Mouse (Mus musculus) kidney, adult 9 months (tissue): ENCODE measurements around the gene Zfp14.
A peak's percentile ranks its signal among the peaks of the same experiment; 100 is the strongest.

Experiments
- DNase-seq: peaks from one replicate; pipeline ENCODE4 v3.0.0; 2022

Zfp14 gene

DNA sequence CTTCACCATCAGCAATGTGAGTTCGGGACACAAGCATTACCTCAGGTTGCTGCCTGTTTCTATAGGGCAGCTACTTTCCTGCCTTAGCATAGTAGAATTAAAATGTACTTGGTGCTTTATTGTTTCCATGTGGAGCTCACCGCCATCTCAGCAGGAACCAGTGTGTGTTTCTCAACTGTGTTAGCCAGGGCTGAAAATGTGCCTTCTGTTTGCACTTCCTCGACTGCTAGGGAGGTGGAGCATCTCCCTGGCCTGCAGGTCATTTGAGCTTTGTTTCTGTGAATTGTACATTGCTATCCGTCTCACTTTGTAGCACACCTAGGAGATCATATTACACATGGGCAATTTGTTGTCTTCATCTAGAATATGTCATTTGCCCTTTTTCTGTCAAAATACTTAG is 23.8 kb downstream of the Zfp14 start:
- DNase-seq, result no peak

DNA sequence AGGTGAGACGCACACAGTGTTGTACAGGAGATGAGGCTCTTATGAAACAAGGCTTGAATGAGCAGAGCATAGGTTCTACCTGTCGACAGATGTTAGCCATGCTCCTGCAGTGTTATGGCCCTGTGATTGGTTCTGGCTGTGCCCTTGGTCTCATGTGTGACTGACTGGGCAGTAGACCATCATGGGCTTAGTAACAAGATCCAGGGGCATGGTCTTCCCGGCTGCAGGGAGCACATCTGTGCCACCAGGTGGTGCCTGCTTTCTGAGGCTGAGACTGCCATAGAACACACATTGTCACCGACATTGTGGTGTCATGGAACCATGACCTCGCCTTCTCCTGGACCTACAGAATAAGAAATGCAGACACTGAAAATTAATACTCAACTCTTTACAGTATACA is 25.8 kb downstream of the Zfp14 start:
- no peak for DNase-seq

DNA sequence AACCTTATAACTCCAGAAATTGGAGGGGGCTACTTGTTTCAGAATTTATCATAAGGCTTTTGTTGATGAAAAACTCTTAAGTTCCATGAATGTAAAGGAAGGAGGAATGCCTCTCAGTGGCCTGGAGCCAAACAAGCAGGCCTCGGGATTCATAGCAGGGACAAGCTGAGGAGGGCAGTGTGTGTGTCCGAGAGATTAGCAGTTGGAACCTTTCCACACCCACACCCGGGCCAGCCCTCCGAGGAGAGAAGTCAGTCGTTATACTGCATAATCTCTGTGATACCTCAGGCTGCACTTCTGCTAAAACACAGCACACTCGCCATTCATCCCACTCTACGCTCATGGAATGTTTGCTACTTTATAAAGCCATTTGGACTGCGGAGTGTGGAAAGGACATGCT is 27.4 kb downstream of the Zfp14 start:
- no peak for DNase-seq

DNA sequence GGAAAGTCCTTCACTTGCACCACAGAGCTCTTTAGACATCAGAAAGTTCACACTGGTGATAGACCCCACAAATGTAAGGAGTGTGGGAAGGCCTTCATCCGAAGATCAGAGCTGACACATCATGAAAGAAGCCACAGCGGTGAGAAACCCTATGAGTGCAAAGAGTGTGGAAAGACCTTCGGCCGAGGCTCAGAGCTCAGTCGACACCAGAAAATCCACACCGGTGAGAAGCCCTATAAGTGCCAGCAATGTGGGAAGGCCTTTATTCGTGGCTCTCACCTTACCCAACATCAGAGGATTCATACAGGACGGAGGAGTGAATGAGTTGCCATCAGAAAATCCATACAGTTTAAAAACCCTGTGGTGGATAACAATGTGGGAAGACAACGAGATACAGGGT is 27.9 kb downstream of the Zfp14 start:
- DNase-seq, result no peak

DNA sequence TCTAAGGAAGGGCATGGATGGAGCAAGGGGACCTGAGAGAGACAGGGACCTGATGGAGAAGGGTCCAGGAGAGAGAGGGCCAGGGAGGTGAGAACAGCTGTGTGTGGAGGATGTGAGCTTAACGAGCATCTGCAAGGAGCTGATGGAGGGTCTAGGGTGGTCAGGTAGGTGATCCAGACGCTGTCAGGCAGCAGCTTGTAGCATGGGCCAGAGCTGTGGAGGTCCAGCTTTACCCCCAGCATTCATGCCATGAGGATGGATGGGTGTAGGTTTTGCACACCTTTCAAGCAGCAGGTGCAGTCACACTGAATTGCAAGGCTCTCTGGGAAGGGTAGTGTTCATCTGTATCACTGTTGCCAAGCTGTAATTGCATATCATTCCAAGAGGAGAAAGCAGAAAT is 31.6 kb downstream of the Zfp14 start:
- no peak for DNase-seq

DNA sequence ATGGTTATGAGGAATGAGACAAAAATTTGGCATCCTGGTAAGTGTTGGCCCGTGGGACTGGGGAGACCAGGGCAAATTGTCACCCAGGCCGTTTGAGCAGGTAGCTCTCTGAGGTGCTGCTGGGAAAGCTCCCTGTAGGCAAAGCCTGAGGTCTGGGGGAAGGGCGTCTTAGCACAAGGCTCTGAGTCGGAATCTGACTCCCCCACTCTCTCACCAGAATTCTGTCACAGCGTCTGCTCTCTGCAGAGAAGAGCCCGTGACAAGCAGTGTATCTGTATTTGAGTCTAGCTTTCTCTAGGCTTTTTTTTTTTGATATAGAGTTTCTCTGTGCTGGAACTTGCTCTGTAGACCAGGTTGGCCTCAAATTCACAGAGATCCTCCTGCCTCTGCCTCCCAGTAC is 34.0 kb downstream of the Zfp14 start:
- DNase-seq, result no peak

DNA sequence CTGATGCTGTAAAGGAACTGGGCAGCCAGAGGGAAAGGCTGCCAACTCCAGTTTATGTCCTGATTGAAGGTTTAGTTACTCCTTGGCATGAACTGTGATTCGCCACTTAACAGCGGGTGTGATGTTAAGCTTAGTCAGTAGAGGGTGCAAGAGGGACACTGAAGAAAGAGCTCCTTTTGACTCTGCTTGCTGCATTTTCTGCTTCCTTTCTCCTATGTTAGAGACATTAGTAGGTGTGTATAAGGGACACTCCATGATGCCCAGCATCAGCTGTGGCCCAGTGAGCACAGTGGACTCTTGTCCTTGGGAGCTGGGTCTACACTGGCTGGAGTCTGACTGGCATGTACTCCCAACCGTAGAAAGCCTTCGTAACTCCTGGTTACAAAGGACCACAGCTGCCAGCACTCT is 38.2 kb downstream of the Zfp14 start:
- DNase-seq, result peak; percentile 62

DNA sequence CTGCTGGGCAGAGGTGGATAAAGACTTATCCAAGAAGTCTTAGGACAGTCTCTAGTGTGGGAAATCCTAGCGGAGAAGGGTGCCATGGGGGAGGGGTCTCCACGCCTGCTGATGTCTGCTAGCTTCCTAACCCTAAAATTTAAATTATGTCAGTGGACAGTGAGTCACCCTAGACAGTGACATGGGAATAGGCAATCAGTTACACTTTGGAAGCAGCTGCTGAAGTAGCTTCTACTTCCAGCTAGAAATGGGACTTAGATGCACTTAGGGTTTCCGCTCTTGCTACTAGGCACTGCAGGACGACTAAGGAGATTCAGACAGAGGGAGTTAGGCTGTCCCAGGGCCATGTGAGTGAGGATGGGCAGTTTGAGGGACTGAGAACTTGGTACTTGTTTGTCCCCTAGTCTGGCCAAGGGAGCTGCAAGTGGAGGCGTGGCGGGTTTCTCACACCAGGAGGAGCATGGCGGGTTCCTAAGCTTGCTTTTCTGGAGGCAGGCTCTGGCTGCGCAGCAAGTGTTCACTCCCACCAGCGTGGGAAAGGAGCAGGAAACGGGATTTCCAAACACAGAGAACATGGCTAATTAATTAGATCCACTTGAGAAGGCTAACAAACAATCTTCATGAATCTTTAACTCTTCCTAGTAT is 40.5 kb downstream of the Zfp14 start:
- DNase-seq, result no peak

DNA sequence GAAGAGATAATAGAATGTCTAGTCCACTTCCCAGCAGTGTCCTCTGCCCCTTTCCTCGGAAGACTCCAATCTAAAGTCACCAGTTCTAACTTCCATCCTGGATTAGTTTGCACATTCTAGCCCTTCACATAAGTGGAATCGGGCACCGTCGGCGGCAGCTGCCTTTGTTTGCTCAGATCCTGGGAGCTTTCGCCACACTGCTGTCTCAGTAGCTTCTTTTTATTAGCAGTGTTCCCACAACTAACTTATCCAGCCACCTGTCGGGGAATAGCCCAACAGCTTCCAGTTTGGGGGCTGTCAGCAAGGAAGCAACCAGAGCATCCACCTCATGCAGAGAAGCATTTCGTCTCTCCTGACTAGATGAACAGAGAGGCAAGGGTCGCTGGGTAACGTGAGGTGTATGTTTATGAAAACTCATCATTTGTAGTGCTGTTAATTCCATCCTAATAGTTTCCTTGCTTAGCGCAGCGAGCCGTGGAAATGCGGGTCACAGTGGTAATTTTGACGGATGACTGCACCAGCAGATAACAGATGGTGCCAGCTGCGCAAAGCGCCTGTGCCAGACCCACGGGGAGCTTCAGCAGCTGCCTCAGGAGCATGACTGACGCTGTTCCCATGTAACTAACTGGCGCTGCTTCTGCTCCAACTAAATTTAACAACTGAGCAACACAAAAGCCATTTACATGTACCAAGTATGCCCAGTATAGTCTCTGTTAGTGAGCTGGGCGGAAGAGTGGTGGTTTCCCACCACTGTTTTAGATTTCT is 41.7 kb downstream of the Zfp14 start:
- peak; percentile 43 for DNase-seq

DNA sequence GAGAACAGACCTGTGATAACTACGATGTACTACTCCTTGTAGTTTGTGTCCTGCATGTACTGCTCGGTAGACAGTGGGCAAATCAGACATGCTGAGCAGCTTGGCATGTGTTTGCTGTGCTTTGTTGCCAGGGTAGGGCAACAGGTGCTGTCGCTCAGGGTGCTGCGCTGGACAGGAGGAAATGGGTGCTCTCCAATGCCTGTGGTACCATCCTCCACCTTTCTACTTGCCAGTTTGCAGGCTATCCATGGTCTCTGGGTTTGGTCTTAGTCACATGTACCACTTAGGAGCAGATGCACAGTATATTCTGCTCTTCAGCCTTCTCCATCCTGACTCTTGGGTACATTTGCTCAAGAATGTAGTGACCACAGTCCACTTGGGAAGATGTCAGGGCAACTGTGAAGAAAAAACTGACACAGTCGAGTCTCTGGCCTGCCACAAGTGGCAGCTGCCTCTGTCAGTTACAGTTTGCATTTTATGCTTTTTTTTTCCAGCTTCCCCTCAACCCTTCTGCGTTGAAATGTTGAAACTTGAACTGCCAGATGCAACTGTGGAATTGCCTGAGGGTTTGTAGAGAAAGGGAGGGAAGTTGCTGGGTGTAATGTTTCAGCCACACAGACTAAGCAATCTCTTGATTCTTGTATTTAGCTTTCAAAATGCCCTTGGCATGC is 43.0 kb downstream of the Zfp14 start:
- no peak for DNase-seq

DNA sequence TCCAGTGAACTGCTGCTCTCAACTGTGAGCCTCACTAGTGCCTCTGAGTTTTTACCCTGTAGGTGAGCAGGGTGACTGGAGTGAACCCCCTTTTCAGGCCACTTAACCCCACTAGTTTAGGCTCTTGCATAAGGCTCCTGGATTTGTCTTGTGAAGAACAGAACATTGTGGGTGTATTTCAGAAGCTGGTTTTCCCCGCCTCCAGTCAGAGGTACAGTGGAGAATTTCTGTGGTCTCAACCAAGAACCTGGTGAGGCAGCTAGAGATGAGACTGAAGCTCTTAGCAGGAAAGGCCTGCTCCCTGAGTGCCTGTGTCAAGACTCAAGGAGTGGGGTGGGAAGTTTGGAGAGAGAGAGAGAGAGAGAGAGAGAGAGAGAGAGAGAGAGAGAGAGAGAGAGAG is 43.6 kb downstream of the Zfp14 start:
- DNase-seq, result no peak

DNA sequence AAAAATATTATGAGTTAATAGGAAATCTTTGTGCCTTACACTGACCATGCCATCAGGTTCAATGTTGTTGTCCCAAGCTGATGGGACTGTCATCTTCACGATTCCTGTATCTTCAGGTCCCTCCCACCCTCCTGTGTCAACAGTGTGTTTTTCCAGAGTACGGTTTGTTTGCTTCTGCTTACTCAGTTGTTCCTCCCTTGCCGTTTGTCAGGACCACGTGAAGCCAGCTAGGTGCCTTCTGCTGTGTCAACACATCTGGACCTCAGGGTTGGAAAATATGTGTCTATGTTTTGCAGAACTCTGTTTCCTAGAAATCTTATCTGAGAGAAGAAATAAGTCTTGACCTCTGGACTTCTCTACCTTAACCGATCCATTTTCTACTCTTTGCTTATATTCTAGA is 50.6 kb downstream of the Zfp14 start:
- DNase-seq, result no peak

DNA sequence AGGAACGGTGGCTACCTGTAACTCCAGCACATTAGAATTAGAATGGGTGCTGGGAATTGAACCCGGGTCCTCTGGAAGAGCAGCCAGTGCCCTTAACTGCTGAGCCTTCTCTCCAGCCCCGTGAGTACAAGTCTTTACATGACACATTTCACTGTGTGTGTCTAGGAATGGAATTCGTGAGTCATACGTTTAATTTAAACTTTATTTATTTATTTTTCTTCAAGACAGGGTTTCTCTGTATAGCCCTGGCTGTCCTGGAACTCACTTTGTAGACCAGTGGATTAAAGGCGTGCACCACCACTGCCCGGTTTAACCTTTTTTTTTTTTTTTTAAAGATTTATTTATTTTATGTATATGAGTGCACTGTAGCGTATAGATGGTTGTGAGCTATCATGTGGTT is 56.0 kb downstream of the Zfp14 start:
- DNase-seq, result no peak

DNA sequence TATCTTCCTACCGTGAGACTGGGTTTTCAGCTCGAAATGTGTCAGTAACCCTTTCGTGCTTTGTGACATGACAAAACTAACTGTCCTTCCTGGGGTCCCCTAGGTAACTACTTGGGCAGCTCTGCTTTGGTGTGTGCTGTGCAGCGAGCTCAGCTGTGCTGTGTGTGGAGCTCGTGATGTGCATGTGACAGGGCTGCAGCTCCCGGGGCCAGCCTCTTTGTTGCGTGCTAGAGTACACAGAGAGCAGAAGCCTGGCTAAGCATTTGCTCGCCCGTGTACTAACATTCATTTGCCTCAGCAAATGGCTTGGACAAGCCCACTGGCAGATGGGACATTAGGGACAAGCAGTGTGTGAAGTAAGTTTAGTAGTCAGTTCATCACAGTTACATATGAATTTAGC is 57.8 kb downstream of the Zfp14 start:
- no peak for DNase-seq

DNA sequence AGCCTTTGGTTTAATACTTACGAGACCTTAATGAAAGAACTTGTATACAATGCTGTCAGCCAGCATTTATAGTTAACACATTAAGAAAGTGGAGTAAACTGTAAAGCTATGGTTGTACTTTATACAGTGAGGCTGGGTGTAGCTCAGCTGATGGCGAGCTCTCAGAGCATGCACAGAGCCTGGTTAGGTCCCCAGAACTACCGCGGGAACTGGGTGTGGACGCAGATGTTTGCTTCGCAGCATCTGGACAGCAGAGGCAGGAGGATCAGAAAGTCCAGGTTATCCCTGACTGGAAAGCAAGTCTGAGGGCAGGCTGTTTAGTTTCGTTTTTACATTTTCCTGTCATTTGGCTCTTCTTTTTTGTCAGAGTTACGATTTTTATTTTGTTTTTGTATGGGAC is 58.5 kb downstream of the Zfp14 start:
- DNase-seq, result no peak

DNA sequence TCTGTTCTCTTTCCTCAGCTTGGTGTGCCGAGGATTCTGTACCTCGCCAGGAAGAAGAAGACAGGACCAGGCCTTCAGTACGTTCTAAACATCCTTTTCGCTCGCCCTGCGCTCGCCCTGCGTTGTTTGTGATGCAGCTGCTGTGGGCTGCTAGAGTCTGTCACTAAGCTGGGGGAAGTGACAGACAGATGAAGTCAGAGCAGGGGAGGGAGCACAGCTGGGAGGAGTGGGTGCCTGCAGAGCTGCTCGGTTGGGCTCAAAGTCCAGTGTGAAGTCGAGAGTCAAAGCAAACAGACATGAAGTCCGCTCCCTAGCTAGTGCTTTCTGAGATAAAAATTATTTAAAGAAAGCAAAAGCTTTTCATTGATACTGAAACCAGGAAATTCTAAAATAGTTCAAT is 62.1 kb downstream of the Zfp14 start:
- DNase-seq, result peak; percentile 57

DNA sequence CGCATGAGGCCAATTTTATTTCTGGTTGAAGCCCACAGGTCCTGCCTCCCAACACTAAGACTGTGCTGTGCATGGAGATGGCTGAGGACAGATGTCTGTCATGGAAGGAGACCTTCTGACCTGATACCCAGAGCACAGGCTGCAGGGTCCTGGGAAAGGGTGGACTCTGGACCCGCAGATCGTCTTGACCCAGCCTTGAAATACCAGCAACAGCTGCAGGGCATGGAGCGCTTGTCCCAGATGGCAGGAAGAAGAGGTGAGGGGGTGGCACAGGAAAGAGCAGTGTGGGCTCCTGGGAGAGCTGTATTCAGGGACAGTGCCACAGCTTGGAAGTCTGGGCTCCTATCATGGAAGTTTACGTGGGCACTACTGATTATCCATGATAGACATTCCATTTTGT is 63.6 kb downstream of the Zfp14 start:
- DNase-seq, result no peak
